Mouse (Mus musculus): ENCODE results near the gene Mrpl14.

DNA sequence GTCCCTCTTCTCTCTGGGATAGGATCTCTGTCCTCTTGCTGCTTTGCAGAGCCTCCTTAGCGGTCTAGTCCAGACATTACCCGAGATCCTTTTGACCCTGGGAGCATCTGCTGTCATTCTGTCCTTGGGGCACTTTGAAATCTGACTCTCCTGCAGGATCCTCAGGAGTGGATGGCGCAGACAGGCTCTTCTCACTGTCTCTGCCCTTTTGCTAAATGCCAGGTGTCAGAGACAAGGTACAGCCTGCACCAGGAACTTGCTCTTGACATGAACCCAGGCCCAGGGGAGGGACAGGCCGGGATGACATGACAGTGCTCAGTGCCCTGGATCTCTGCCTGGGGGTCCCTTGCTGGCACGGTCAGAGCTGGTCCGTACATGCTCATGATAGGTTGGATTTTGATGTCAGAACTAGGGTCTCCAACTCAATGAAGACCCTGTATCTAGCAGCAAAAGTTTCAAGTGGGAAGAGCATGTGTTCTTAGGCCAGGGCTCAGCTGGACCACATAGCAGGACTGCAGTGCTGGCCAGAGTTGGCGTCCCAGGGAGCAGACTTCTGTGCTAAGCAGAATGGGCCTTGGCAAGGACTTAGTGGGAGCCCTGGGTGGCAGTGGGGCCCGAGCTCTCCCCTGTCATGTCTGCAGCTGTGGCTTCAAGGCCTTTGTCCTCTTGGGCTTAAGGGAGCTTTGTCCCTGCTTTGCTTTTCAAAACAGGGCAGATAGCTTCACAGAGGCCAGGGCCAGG lies 42.0 kb downstream of the Mrpl14 start:
- TF ChIP-seq GATA1 (IDR thresholded peaks at IDR 0.05; ENCODE audit: low read length) (no peak), TAL1 (IDR thresholded peaks at IDR 0.05; ENCODE audit: low read length) (no peak)

Measured in erythroblast, embryonic 14.5 days (primary cell).